Mouse (Mus musculus) C2C12 (cell line): Measurements from ENCODE around the gene Tbata. TPM values are rescaled to one million over a fixed set of nuclear protein-coding genes. Genes with fewer than 3 reads are reported as not detected.

Experiments used
- H3K27me3 ChIP-seq: one replicate; pipeline ENCODE4 v1.6.1; 2011; ENCODE audit not compliant: control insufficient read depth, insufficient read depth, insufficient read length
- H3K36me3 ChIP-seq: one replicate; pipeline ENCODE4 v1.6.1; 2011; ENCODE audit not compliant: control insufficient read depth, insufficient read depth
- H3K4me3 ChIP-seq: one replicate; pipeline ENCODE4 v1.5.1; 2011; ENCODE audit warnings: mild to moderate bottlenecking, control low read depth; ENCODE audit not compliant: poor library complexity, insufficient read depth, severe bottlenecking
- H3K79me2 ChIP-seq: one replicate; pipeline ENCODE4 v1.6.1; 2011; ENCODE audit not compliant: control insufficient read depth, insufficient read depth
- H3K79me3 ChIP-seq: one replicate; pipeline ENCODE4 v1.6.1; 2011; ENCODE audit warnings: low read depth, control low read depth
- H3ac ChIP-seq: one replicate; pipeline ENCODE3; 2011; ENCODE audit warnings: low read depth; ENCODE audit not compliant: control insufficient read depth, insufficient read length
- CEBPB ChIP-seq: IDR thresholded peaks from one replicate; pipeline ENCODE4 v1.6.1; 2011; ENCODE audit warnings: low read depth, mild to moderate bottlenecking, control low read depth, moderate library complexity
- CTCF ChIP-seq: IDR thresholded peaks from one replicate; pipeline ENCODE4 v1.5.1; 2011; ENCODE audit not compliant: control insufficient read depth, insufficient read depth, insufficient read length
- FOSL1 ChIP-seq: IDR thresholded peaks from one replicate; pipeline ENCODE4 v1.8.0; 2011; ENCODE audit warnings: mild to moderate bottlenecking, low read length; ENCODE audit not compliant: poor library complexity, insufficient read depth, severe bottlenecking
- MAX ChIP-seq: IDR thresholded peaks from one replicate; pipeline ENCODE4 v1.6.1; 2011; ENCODE audit warnings: mild to moderate bottlenecking, control low read depth
- MYOD1 ChIP-seq: IDR thresholded peaks from one replicate; pipeline ENCODE4 v1.6.1; 2011; ENCODE audit warnings: low read depth; ENCODE audit not compliant: control insufficient read depth, insufficient read length
- MYOG ChIP-seq: IDR thresholded peaks from one replicate; pipeline ENCODE4 v1.6.1; 2011; ENCODE audit not compliant: control insufficient read depth, insufficient read length; ENCODE audit errors: extremely low read depth
- USF1 ChIP-seq: IDR thresholded peaks from one replicate; pipeline ENCODE4 v1.6.1; 2011; ENCODE audit warnings: low read depth, mild to moderate bottlenecking, control low read depth, moderate library complexity
- polyA plus RNA-seq: library from polyadenylated mRNA; unstranded; fragments of >200 nt; fragmentation: generic; extraction: Trizol; gene quantifications from one replicate; pipeline ENCODE4 v1.2.1, GENCODE M21; 2012; ENCODE audit warnings: missing spikeins

Gene Tbata
- polyA plus RNA-seq, 1 experiment, result not detected

DNA sequence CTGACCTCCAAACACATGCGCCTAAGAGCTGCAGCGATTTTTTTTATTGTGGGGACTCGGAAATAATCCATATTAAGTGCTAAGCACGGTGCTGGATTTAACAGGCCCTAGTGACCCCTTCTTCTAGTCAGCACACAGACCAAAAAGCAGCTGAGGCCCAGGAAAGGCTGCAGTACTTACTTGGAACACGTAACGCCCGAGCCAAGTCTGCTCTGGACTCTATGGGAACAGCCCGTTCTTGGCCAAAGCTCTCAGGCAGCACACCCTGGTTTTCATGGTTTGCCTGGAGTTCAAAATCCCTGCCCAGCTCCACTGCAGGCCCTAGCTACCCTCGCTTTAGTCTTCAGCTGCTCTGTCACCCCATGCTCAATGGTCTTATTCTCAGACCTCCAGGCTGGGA lies 22.9 kb downstream of the Tbata start:
- no peak overlapping the region for H3K4me3 ChIP-seq
- no peaks in the 10 kb centered on the region for H3K36me3 ChIP-seq
- TF ChIP-seq MYOG, result no peak
- no peak for TF ChIP-seq CTCF
- no peak for TF ChIP-seq MAX
- TF ChIP-seq FOSL1, result no peak
- no peak for TF ChIP-seq USF1
- no peak for TF ChIP-seq CEBPB
- no peak for TF ChIP-seq MYOD1
- no peaks in the 10 kb centered on the region for H3K27me3 ChIP-seq
- H3K79me3 ChIP-seq, result no peaks in the 10 kb centered on the region
- no peaks in the 10 kb centered on the region for H3K79me2 ChIP-seq
- H3ac ChIP-seq, result no peak overlapping the region

DNA sequence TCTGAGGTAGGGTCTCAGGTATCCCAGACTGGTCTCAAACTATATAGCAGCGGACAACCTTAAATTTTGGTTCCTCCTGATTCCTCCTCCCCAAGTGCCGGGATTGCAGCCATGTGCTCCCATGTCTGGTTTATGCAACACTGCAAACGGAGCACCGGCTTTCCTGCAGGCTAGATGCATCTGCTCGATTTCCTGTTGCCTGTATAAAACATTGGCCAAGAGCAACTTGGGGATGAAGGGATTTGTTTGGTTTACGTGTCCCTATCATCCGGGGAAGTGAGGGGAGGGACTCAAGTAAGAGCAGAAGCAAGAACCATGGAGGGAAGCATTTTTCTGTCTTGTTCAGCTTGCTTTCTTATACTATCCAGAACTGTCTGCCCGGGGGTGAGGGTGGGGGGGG lies 23.5 kb downstream of the Tbata start:
- Histone ChIP-seq H3K79me2 (no peaks in the 10 kb centered on the region), H3K79me3 (no peaks in the 10 kb centered on the region), H3ac (no peak overlapping the region), H3K4me3 (no peak overlapping the region), H3K36me3 (no peaks in the 10 kb centered on the region), H3K27me3 (no peaks in the 10 kb centered on the region)
- TF ChIP-seq FOSL1 (no peak), MYOG (no peak), MYOD1 (no peak), MAX (no peak), USF1 (no peak), CEBPB (no peak), CTCF (no peak)

GRCm38 (mm10) chr10:61195718-61196291 lies 24.1 kb downstream of the Tbata start:
- no peak for TF ChIP-seq USF1
- no peak for TF ChIP-seq CTCF
- no peak for TF ChIP-seq FOSL1
- TF ChIP-seq CEBPB, result no peak
- TF ChIP-seq MYOG, result no peak
- TF ChIP-seq MAX, result no peak
- TF ChIP-seq MYOD1, result no peak
- no peaks in the 10 kb centered on the region for H3K36me3 ChIP-seq
- H3K79me3 ChIP-seq, result no peaks in the 10 kb centered on the region
- H3K79me2 ChIP-seq, result no peaks in the 10 kb centered on the region
- H3K27me3 ChIP-seq, result no peaks in the 10 kb centered on the region
- no peak overlapping the region for H3K4me3 ChIP-seq
- no peak overlapping the region for H3ac ChIP-seq

- H3K79me2 ChIP-seq, result no peaks in the 10 kb centered on the region
- no peak overlapping the region for H3ac ChIP-seq
- no peak for TF ChIP-seq MAX
- TF ChIP-seq MYOD1, result no peak
- peak; percentile 75 for TF ChIP-seq CTCF
- no peak for TF ChIP-seq MYOG
- TF ChIP-seq FOSL1, result no peak
- no peaks in the 10 kb centered on the region for H3K36me3 ChIP-seq
- H3K4me3 ChIP-seq, result no peak overlapping the region
- H3K27me3 ChIP-seq, result no peaks in the 10 kb centered on the region
- no peaks in the 10 kb centered on the region for H3K79me3 ChIP-seq
Measured at GRCm38 (mm10) chr10:61199566-61200213, 27.9 kb downstream of the Tbata start.

GRCm38 (mm10) chr10:61200232-61200820 lies 28.6 kb downstream of the Tbata start:
- Histone ChIP-seq H3ac (no peak overlapping the region), H3K27me3 (no peaks in the 10 kb centered on the region), H3K36me3 (no peaks in the 10 kb centered on the region), H3K79me2 (no peaks in the 10 kb centered on the region), H3K4me3 (no peak overlapping the region), H3K79me3 (no peaks in the 10 kb centered on the region)
- TF ChIP-seq MYOG, result no peak
- TF ChIP-seq MYOD1, result no peak
- TF ChIP-seq FOSL1, result no peak
- TF ChIP-seq USF1, result no peak
- TF ChIP-seq CEBPB, result no peak
- no peak for TF ChIP-seq MAX
- no peak for TF ChIP-seq CTCF
